Mouse (Mus musculus) CD4-positive, CD25-positive, alpha-beta regulatory T cell, adult 4 months (primary cell): ENCODE measurements around the gene E130308A19Rik. TPM values are rescaled to one million over a fixed set of nuclear protein-coding genes. Genes with fewer than 3 reads are reported as not detected.
A peak's percentile ranks its signal among the peaks of the same experiment; 100 is the strongest.

Source experiments
- ATAC-seq: one replicate; pipeline ENCODE4 v1.8.0; 2017
- polyA plus RNA-seq, 2 experiments: library from polyadenylated mRNA; unstranded; fragments of 100-300 nt; shearing (Covaris generic); gene quantifications; one replicate each; pipeline ENCODE4 v1.2.1; 2017

Gene E130308A19Rik
- polyA plus RNA-seq, 2 experiments from 2014 or later, result 12.6 to 18.7 TPM

GRCm38 (mm10) chr4:59789015-59789414 is 163.0 kb downstream of the E130308A19Rik start:
- ATAC-seq, result no peak

GRCm38 (mm10) chr4:59793626-59794025 is 167.6 kb downstream of the E130308A19Rik start:
- ATAC-seq, result peak; percentile 43

- ATAC-seq, result no peak
Measured at GRCm38 (mm10) chr4:59794116-59794515, 168.1 kb downstream of the E130308A19Rik start.

- no peak for ATAC-seq
Measured at GRCm38 (mm10) chr4:59795788-59796455, 169.9 kb downstream of the E130308A19Rik start.

GRCm38 (mm10) chr4:59800181-59800580 is 174.2 kb downstream of the E130308A19Rik start:
- ATAC-seq, result no peak

GRCm38 (mm10) chr4:59801489-59801888 is 175.5 kb downstream of the E130308A19Rik start, which contains the start of gene Inip:
Inip (minus strand) TSS chr4:59801589.
- ATAC-seq, result no peak

GRCm38 (mm10) chr4:59802107-59802506 is 176.1 kb downstream of the E130308A19Rik start:
- no peak for ATAC-seq

GRCm38 (mm10) chr4:59802792-59803191 is 176.8 kb downstream of the E130308A19Rik start:
- ATAC-seq, result no peak

GRCm38 (mm10) chr4:59803358-59803757 is 177.3 kb downstream of the E130308A19Rik start:
- peak; percentile 24 for ATAC-seq

- ATAC-seq, result no peak
Measured at GRCm38 (mm10) chr4:59804754-59805153, 178.7 kb downstream of the E130308A19Rik start.

- ATAC-seq, result peak; percentile 75
Measured at GRCm38 (mm10) chr4:59805181-59805967, 179.4 kb downstream of the E130308A19Rik start, which contains the start of gene Snx30. Snx30 (plus strand) TSS chr4:59805840.

GRCm38 (mm10) chr4:59805968-59806878 is 180.2 kb downstream of the E130308A19Rik start:
- ATAC-seq, result peak; percentile 44

GRCm38 (mm10) chr4:59806879-59807195 is 180.8 kb downstream of the E130308A19Rik start:
- no peak for ATAC-seq

- no peak for ATAC-seq
Measured at GRCm38 (mm10) chr4:59807521-59807920, 181.5 kb downstream of the E130308A19Rik start.

- no peak for ATAC-seq
Measured at GRCm38 (mm10) chr4:59808396-59808795, 182.4 kb downstream of the E130308A19Rik start.

Other genes starting within 250 kb of the E130308A19Rik start
- gene Susd1, start 187.6 kb upstream of the E130308A19Rik start, polyA plus RNA-seq, result 1 to 10 TPM in 1 of 2 experiments, under 1 TPM in 1; 0.99 to 3.2 TPM
- gene Ptbp3, start 76.8 kb upstream of the E130308A19Rik start, polyA plus RNA-seq, result 10 to 100 TPM; 86.1 to 97.5 TPM
- gene Hsdl2, start 44.6 kb upstream of the E130308A19Rik start, polyA plus RNA-seq, result 10 to 100 TPM; 35.2 to 42.3 TPM
- gene Inip, start 175.4 kb downstream of the E130308A19Rik start, polyA plus RNA-seq, result 10 to 100 TPM; 49.6 to 49.7 TPM
- gene Snx30, start 179.6 kb downstream of the E130308A19Rik start, polyA plus RNA-seq, result 1 to 10 TPM; 2.2 to 2.6 TPM